Comparison of ENCODE assay signal across 7 mouse cellular contexts in the genomic region with DNA sequence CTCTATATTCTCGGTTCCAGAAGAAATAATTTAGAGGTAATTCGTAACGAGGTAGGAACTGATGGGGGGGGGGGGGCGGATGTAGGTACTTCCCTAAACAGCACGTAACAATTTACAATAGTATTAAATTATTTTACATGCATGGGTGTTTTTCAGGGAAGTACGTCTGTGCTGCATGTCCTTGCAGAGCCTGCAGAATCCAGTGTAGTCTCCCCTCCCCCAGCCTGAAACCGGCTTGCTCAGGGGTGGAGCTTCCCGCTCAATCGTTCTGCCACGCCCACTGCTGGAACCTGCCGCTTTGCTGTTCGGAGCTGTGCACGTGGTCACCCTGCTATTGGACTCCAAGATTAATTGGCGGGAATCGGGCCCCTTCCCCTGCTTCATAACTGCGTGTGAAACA.
DNase-seq lines count a peak whose midpoint lies in the region; ATAC-seq and TF ChIP-seq lines count a peak whose summit lies in the region.
"Not testable (repeated sequence)": the region's sequence is repeated elsewhere in the genome, so short reads cannot be mapped to it uniquely, and the experiment has no call there.

No protein-coding gene starts in this region.

- peaks cover 12% of the 10 kb centered on the region for H3K4me1 ChIP-seq in forebrain, embryonic 12.5 days
- H3K4me1 ChIP-seq in heart, postnatal 0 days (ENCODE audit: control insufficient read depth, insufficient read depth); limb, embryonic 11.5 days (ENCODE audit: control insufficient read depth, insufficient read depth, low read length); neural tube, embryonic 12.5 days: not testable (repeated sequence)

- H3K9ac ChIP-seq in forebrain, embryonic 12.5 days; heart, postnatal 0 days (replicated peaks; ENCODE audit: low read depth, low read length); limb, embryonic 11.5 days (ENCODE audit: low read length); neural tube, embryonic 12.5 days: not testable (repeated sequence)

- peak; percentile 11 to 20 for DNase-seq in cerebellum, postnatal 14 days
- DNase-seq in heart, postnatal 0 days (ENCODE audit: low spot score) = not testable (repeated sequence)
- peak; percentile 26 for DNase-seq in kidney, adult 11 months
- DNase-seq in limb, embryonic 11.5 days (ENCODE audit: low spot score) = peak; percentile 60
- peak; percentile 2 for DNase-seq in lung, postnatal 14 days

- peak; percentile 73; the same call in 1 of the 2 replicates for ATAC-seq in forebrain, embryonic 12.5 days (ENCODE audit: low FRiP score)
- ATAC-seq in heart, postnatal 0 days (ENCODE audit: insufficient read depth, low read depth); limb, embryonic 11.5 days (ENCODE audit: insufficient number of reproducible peaks, low FRiP score, low TSS enrichment, low read depth): not testable (repeated sequence)
- 0 out of 2 replicates have a peak, but pooled peaks have one; percentile 33 for ATAC-seq in neural tube, embryonic 12.5 days (ENCODE audit: low FRiP score, low read depth)

- H3K9me3 ChIP-seq in forebrain, embryonic 12.5 days; heart, postnatal 0 days (replicated peaks; ENCODE audit: control insufficient read depth, low read length); limb, embryonic 11.5 days (ENCODE audit: control insufficient read depth, low read length); neural tube, embryonic 12.5 days: not testable (repeated sequence)

- 11% methylated on average over 16 of the region's 16 CpGs for WGBS in forebrain, embryonic 12.5 days
- 11% methylated on average over 16 of the region's 16 CpGs for WGBS in heart, postnatal 0 days
- 8% methylated on average over 16 of the region's 16 CpGs for WGBS in limb, embryonic 11.5 days
- WGBS in neural tube, embryonic 12.5 days = 10% methylated on average over 16 of the region's 16 CpGs

- not testable (repeated sequence) for H3K36me3 ChIP-seq in forebrain, embryonic 12.5 days (replicated peaks); heart, postnatal 0 days (replicated peaks; ENCODE audit: control insufficient read depth, insufficient read depth, low read length); limb, embryonic 11.5 days (ENCODE audit: control insufficient read depth, insufficient read depth, low read length); neural tube, embryonic 12.5 days

- TF ChIP-seq EP300 in heart, postnatal 0 days (IDR thresholded peaks at IDR 0.05; ENCODE audit: low read depth) = not testable (repeated sequence)

- H3K4me2 ChIP-seq in forebrain, embryonic 12.5 days = peak overlapping the region; percentile 36
- peak overlapping the region; percentile 28; the same call in 1 of the 2 replicates for H3K4me2 ChIP-seq in heart, postnatal 0 days (ENCODE audit: low read depth, low read length)
- H3K4me2 ChIP-seq in limb, embryonic 11.5 days (ENCODE audit: low read depth, severe bottlenecking) = peak overlapping the region; percentile 12; the same call in 1 of the 2 replicates
- peak overlapping the region; percentile 48 for H3K4me2 ChIP-seq in neural tube, embryonic 12.5 days (replicated peaks)

- not testable (repeated sequence) for H3K27ac ChIP-seq in forebrain, embryonic 12.5 days; heart, postnatal 0 days (ENCODE audit: low read depth); limb, embryonic 11.5 days (replicated peaks; ENCODE audit: low read depth, low read length); neural tube, embryonic 12.5 days

- peaks cover 45% of the 10 kb centered on the region for H3K27me3 ChIP-seq in forebrain, embryonic 12.5 days
- peaks cover 30% of the 10 kb centered on the region for H3K27me3 ChIP-seq in heart, postnatal 0 days (ENCODE audit: control insufficient read depth, insufficient read depth, low read length)
- H3K27me3 ChIP-seq in limb, embryonic 11.5 days (ENCODE audit: control insufficient read depth, insufficient read depth, low read length) = peaks cover 27% of the 10 kb centered on the region
- peaks cover 30% of the 10 kb centered on the region for H3K27me3 ChIP-seq in neural tube, embryonic 12.5 days (replicated peaks)

- not testable (repeated sequence) for TF ChIP-seq CTCF in heart, postnatal 0 days (IDR thresholded peaks at IDR 0.05; ENCODE audit: low read depth)

- H3K4me3 ChIP-seq in forebrain, embryonic 12.5 days (replicated peaks) = 0 out of 2 replicates have a peak overlapping the region, but pooled peaks have one; percentile 11
- not testable (repeated sequence) for H3K4me3 ChIP-seq in heart, postnatal 0 days (ENCODE audit: low read depth, low read length); limb, embryonic 11.5 days (ENCODE audit: low read depth, low read length); neural tube, embryonic 12.5 days
